Mouse (Mus musculus) erythroblast, embryonic 14.5 days (primary cell): ENCODE measurements around the gene Cep170b. TPM values are rescaled to one million over a fixed set of nuclear protein-coding genes. Genes with fewer than 3 reads are reported as not detected.

Source experiments
- H3K27me3 ChIP-seq: 2 replicates; pipeline ENCODE4 v1.6.1; 2012; ENCODE audit warnings: inconsistent platforms; ENCODE audit not compliant: control insufficient read depth
- H3K36me3 ChIP-seq: 2 replicates; pipeline ENCODE4 v1.6.1; 2012; ENCODE audit warnings: mild to moderate bottlenecking, inconsistent platforms; ENCODE audit not compliant: control insufficient read depth
- H3K4me1 ChIP-seq: 2 replicates; pipeline ENCODE4 v1.6.1; 2012; ENCODE audit warnings: inconsistent platforms; ENCODE audit not compliant: control insufficient read depth
- H3K4me3 ChIP-seq: replicated peaks from 2 replicates; pipeline ENCODE3; 2012; ENCODE audit warnings: moderate library complexity, mild to moderate bottlenecking, inconsistent platforms
- H3K9me3 ChIP-seq: 2 replicates; pipeline ENCODE4 v1.6.1; 2012; ENCODE audit warnings: low read length, inconsistent platforms, mixed read lengths; ENCODE audit not compliant: control insufficient read depth
- GATA1 ChIP-seq: IDR thresholded peaks from 2 replicates; pipeline ENCODE4 v1.6.1; 2012; ENCODE audit warnings: low read length, inconsistent platforms, mixed read lengths
- TAL1 ChIP-seq: IDR thresholded peaks from 3 replicates; pipeline ENCODE4 v1.6.1; 2012; ENCODE audit warnings: low read length, inconsistent platforms, mixed read lengths
- polyA plus RNA-seq: library from polyadenylated mRNA; stranded (reverse); fragments of >175 nt; gene quantifications from 2 replicates; pipeline ENCODE4 v1.2.3, GENCODE M21; 2012

Cep170b gene
- polyA plus RNA-seq, 1 experiment, result 0.04 TPM

- Histone ChIP-seq H3K36me3 (peaks cover 20% of the 10 kb centered on the region; the same call in 1 of the 2 replicates), H3K27me3 (no peaks in the 10 kb centered on the region), H3K4me1 (no peaks in the 10 kb centered on the region), H3K9me3 (no peaks in the 10 kb centered on the region), H3K4me3 (no peak overlapping the region)
- TF ChIP-seq GATA1 (no peak), TAL1 (no peak)
These were observed 14.0 kb downstream of the Cep170b start for GRCm38 (mm10) chr12:112734108-112734820.

GRCm38 (mm10) chr12:112734881-112735655 is 14.8 kb downstream of the Cep170b start:
- Histone ChIP-seq H3K36me3 (peaks cover 22% of the 10 kb centered on the region; the same call in 1 of the 2 replicates), H3K27me3 (no peaks in the 10 kb centered on the region), H3K9me3 (no peaks in the 10 kb centered on the region), H3K4me3 (no peak overlapping the region), H3K4me1 (no peaks in the 10 kb centered on the region)
- TF ChIP-seq GATA1 (no peak), TAL1 (no peak)

- H3K4me3 ChIP-seq, result no peak overlapping the region
- TF ChIP-seq TAL1 (no peak), GATA1 (no peak)
- H3K36me3 ChIP-seq, result peaks cover 22% of the 10 kb centered on the region; the same call in 1 of the 2 replicates
- no peaks in the 10 kb centered on the region for H3K27me3 ChIP-seq
- no peaks in the 10 kb centered on the region for H3K9me3 ChIP-seq
- H3K4me1 ChIP-seq, result no peaks in the 10 kb centered on the region
These were observed 15.8 kb downstream of the Cep170b start for GRCm38 (mm10) chr12:112735896-112736635.

GRCm38 (mm10) chr12:112736636-112736925 is 16.3 kb downstream of the Cep170b start:
- Histone ChIP-seq H3K4me3 (no peak overlapping the region), H3K27me3 (no peaks in the 10 kb centered on the region), H3K36me3 (peaks cover 18% of the 10 kb centered on the region; the same call in 1 of the 2 replicates), H3K9me3 (no peaks in the 10 kb centered on the region), H3K4me1 (no peaks in the 10 kb centered on the region)
- TF ChIP-seq GATA1 (no peak), TAL1 (no peak)

- peaks cover 18% of the 10 kb centered on the region; the same call in 1 of the 2 replicates for H3K36me3 ChIP-seq
- H3K4me1 ChIP-seq, result no peaks in the 10 kb centered on the region
- H3K27me3 ChIP-seq, result no peaks in the 10 kb centered on the region
- no peak for TF ChIP-seq GATA1
- TF ChIP-seq TAL1, result no peak
- H3K4me3 ChIP-seq, result no peak overlapping the region
- H3K9me3 ChIP-seq, result no peaks in the 10 kb centered on the region
These were observed 16.8 kb downstream of the Cep170b start for GRCm38 (mm10) chr12:112737081-112737480.

GRCm38 (mm10) chr12:112737761-112738160 is 17.5 kb downstream of the Cep170b start:
- Histone ChIP-seq H3K9me3 (no peaks in the 10 kb centered on the region), H3K4me3 (no peak overlapping the region), H3K27me3 (no peaks in the 10 kb centered on the region), H3K4me1 (no peaks in the 10 kb centered on the region), H3K36me3 (peaks cover 16% of the 10 kb centered on the region; the same call in 1 of the 2 replicates)
- TF ChIP-seq TAL1 (no peak), GATA1 (no peak)

GRCm38 (mm10) chr12:112738281-112739022 is 18.2 kb downstream of the Cep170b start:
- peaks cover 13% of the 10 kb centered on the region; the same call in 1 of the 2 replicates for H3K36me3 ChIP-seq
- H3K9me3 ChIP-seq, result no peaks in the 10 kb centered on the region
- no peak overlapping the region for H3K4me3 ChIP-seq
- H3K27me3 ChIP-seq, result no peaks in the 10 kb centered on the region
- H3K4me1 ChIP-seq, result no peaks in the 10 kb centered on the region; the same call in 1 of the 2 replicates
- no peak for TF ChIP-seq TAL1
- no peak for TF ChIP-seq GATA1

GRCm38 (mm10) chr12:112739023-112739568 is 18.8 kb downstream of the Cep170b start:
- Histone ChIP-seq H3K9me3 (no peaks in the 10 kb centered on the region), H3K27me3 (no peaks in the 10 kb centered on the region), H3K4me1 (no peaks in the 10 kb centered on the region; the same call in 1 of the 2 replicates), H3K4me3 (no peak overlapping the region), H3K36me3 (peaks cover 15% of the 10 kb centered on the region; the same call in 1 of the 2 replicates)
- TF ChIP-seq GATA1, result no peak
- no peak for TF ChIP-seq TAL1
